Mouse (Mus musculus): ENCODE data around the gene Ado.
A peak's percentile ranks its signal among the peaks of the same experiment; 100 is the strongest.

Gene Ado

GRCm38 (mm10) chr10:67536621-67537141 is 12.1 kb downstream of the Ado start:
- DNase-seq (ENCODE audit: low spot score in 2 of 2) = peak in 1 of 2 experiments; percentile 33

GRCm38 (mm10) chr10:67535972-67536371 is 12.8 kb downstream of the Ado start:
- DNase-seq (ENCODE audit: low spot score in 2 of 2) = peak; percentile 63 to 72

- DNase-seq (ENCODE audit: low spot score in 2 of 2) = no peak
Observed at GRCm38 (mm10) chr10:67535256-67535655, 13.5 kb downstream of the Ado start, which contains the start of gene Egr2. TSS of gene Egr2 (plus strand) at chr10:67535475.

- DNase-seq (ENCODE audit: low spot score in 2 of 2) = no peak
Observed at GRCm38 (mm10) chr10:67529769-67530168, 19.0 kb downstream of the Ado start.

- DNase-seq (ENCODE audit: low spot score in 2 of 2) = no peak
Observed at GRCm38 (mm10) chr10:67526435-67526834, 22.3 kb downstream of the Ado start.

GRCm38 (mm10) chr10:67524694-67525093 is 24.1 kb downstream of the Ado start:
- DNase-seq (ENCODE audit: low spot score in 2 of 2) = no peak

GRCm38 (mm10) chr10:67524130-67524529 is 24.6 kb downstream of the Ado start:
- DNase-seq (ENCODE audit: low spot score in 2 of 2) = no peak

GRCm38 (mm10) chr10:67518733-67519132 is 30.0 kb downstream of the Ado start:
- no peak for DNase-seq (ENCODE audit: low spot score in 2 of 2)

- DNase-seq (ENCODE audit: low spot score in 2 of 2) = no peak
Observed at GRCm38 (mm10) chr10:67512871-67513270, 35.9 kb downstream of the Ado start.

- DNase-seq (ENCODE audit: low spot score in 2 of 2) = no peak
Observed at GRCm38 (mm10) chr10:67512211-67512610, 36.5 kb downstream of the Ado start.

- no peak for DNase-seq (ENCODE audit: low spot score in 2 of 2)
Observed at GRCm38 (mm10) chr10:67505248-67505647, 43.5 kb downstream of the Ado start.

- DNase-seq (ENCODE audit: low spot score in 2 of 2) = no peak
Observed at GRCm38 (mm10) chr10:67504046-67504445, 44.7 kb downstream of the Ado start.

GRCm38 (mm10) chr10:67503320-67503995 is 45.3 kb downstream of the Ado start:
- no peak for DNase-seq (ENCODE audit: low spot score in 2 of 2)

- no peak for DNase-seq (ENCODE audit: low spot score in 2 of 2)
Observed at GRCm38 (mm10) chr10:67497951-67498350, 50.8 kb downstream of the Ado start.

GRCm38 (mm10) chr10:67497144-67497892 is 51.4 kb downstream of the Ado start:
- DNase-seq (ENCODE audit: low spot score in 2 of 2) = no peak

Measured in urinary bladder, adult 18-20 months (tissue).